Mouse (Mus musculus) brain, embryonic 14.5 days (tissue): ENCODE results near the gene Sh2d5.

Experiments used
- CTCF ChIP-seq: fragments of 200-500 bp; IDR thresholded peaks from 2 replicates; pipeline ENCODE4 v1.5.1; 2012; ENCODE audit warnings: inconsistent platforms, mild to moderate bottlenecking, moderate library complexity, borderline replicate concordance; ENCODE audit not compliant: insufficient read depth, insufficient read length; ENCODE audit errors: extremely low read depth
- POLR2A ChIP-seq: fragments of 200-500 bp; IDR thresholded peaks from 2 replicates; pipeline ENCODE4 v1.6.1; 2012; ENCODE audit warnings: mild to moderate bottlenecking, inconsistent platforms, borderline replicate concordance; ENCODE audit not compliant: poor library complexity, insufficient read depth, insufficient read length, severe bottlenecking; ENCODE audit errors: extremely low read depth

DNA sequence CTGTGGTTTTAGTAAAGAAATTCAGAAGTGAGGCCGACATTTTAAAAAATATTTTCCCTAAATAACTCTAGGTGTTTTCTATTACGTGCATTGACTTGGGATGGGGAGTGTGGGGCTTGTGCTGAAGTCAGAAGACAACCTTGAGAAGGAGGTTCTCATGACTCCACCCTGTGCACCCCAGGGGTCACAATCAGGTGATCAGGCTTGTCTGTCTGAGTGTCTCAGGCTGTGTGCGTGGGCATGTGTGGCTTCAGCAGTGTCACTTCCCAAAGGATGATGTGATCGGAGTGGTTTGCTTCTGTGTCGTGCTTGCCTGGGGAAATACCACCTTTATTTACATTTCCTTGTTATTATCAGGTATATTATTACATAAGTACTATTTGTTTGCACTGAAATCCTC, 30.9 kb upstream of the Sh2d5 start:
- TF ChIP-seq CTCF (no peak), POLR2A (no peak)
